Mouse (Mus musculus) olfactory bulb, adult 2 months (tissue): ENCODE measurements around the gene Camsap3.

Source experiments
- CTCF ChIP-seq: fragments of 200-500 bp; IDR thresholded peaks from 2 replicates; pipeline ENCODE4 v1.5.1; 2012; ENCODE audit warnings: low read depth, mild to moderate bottlenecking, low read length, moderate library complexity; ENCODE audit not compliant: insufficient read depth
- POLR2A ChIP-seq: fragments of 200-500 bp; IDR thresholded peaks from 2 replicates; pipeline ENCODE4 v1.6.1; 2012; ENCODE audit warnings: mild to moderate bottlenecking, low read depth, low read length, moderate library complexity; ENCODE audit not compliant: insufficient read depth

GRCm38 (mm10) chr8:3609046-3609815 is 22.1 kb downstream of the Camsap3 start:
- TF ChIP-seq POLR2A (no peak), CTCF (no peak)
